Mouse (Mus musculus): ENCODE data around the gene Slc38a3. TPM values are rescaled to one million over a fixed set of nuclear protein-coding genes. Genes with fewer than 3 reads are reported as not detected.

Slc38a3 gene
- total and polyA plus RNA-seq, 2 experiments from 2014 or later = 38.7 to 60.9 TPM

DNA sequence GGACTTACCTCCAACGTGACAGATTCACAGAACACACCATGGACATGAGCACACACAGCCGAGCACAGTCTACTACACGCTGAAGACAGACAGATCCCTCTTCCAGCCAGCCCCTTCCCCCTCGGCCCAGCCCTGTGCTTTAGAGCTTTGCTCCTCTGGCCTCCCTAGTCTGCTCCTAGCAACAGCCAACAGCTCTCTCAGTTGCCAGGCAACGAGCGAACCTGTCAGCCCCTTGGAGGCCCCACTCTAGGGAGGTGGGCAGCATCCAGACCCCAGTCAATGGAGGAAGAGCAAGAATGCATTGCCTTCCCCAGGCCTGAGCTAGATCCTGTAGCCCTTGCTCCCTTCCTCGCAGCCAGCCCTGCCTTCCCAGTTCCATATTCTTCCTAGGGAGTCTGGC is 32.3 kb downstream of the Slc38a3 start:
- ATAC-seq (peak; percentile 32), DNase-seq (peak; percentile 63)

DNA sequence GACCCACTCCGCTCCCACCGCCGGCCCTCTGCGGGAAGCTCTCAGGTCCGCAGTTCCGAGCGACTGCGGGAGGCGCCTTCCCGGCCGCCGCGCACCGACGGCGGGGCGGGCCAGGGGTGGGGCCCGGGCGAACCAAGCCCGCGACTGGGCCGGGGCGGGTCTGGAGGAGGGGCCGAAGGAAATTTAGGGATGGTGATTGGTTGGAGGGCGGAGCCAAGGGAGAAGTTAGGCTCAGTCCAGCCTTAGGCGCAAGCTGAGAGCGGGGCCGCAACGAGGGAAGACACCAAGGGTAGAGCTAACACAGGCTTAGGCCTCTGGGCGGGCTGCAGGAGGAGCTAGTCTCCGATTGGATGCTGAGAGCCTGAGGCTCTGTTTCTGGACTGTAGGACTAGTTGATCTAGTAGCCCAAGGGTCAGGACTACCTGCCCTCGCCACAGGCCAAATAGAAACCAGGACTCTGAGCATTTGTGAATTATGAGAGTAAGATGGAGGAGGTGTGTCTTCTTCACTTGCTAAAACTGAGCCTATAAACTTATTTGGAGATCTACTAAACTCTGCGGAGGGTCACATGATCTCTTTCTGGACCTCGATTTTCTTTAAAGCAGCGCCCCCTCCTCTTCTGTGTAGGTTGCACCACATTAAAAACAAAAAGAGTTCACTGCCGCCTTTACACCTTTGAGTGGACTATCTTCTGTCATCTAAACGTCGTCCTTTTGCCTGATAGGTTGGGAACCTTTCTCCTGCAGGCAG is 33.9 kb downstream of the Slc38a3 start, which contains the start of gene Gnai2:
TSS of gene Gnai2 (minus strand) at position 89 of the 750 bp plus-strand sequence.
- WGBS = 6% methylated on average over 37 of the region's 38 CpGs
- Histone ChIP-seq H3K9ac (peak within 1 kb of the TSS; percentile 61), H3K4me1 (ENCODE audit: insufficient read depth) (peaks cover 38% of the 10 kb centered on the region), H3K27me3 (ENCODE audit: insufficient read depth, low read length) (no peaks in the 10 kb centered on the region), H3K27ac (ENCODE audit: low read depth, low read length) (peak within 1 kb of the TSS; percentile 90), H3K4me2 (ENCODE audit: low read depth) (peak within 1 kb of the TSS; percentile 98), H3K36me3 (ENCODE audit: insufficient read depth) (no peaks in the 10 kb centered on the region), H3K9me3 (ENCODE audit: low read length) (no peaks in the 10 kb centered on the region), H3K4me3 (ENCODE audit: low read depth, low read length) (peak within 1 kb of the TSS; percentile 85)
- TF ChIP-seq CTCF (IDR thresholded peaks at IDR 0.05; ENCODE audit: low read depth) = no peak; the same call in 1 of the 2 replicates
- ATAC-seq (peak; percentile 90), DNase-seq (peak; percentile 92)

More for the DNA sequence above, 32.3 kb downstream of the Slc38a3 start:
- TF ChIP-seq CTCF (IDR thresholded peaks at IDR 0.05; ENCODE audit: low read depth) = no peak
- no peaks in the 10 kb centered on the region for H3K36me3 ChIP-seq (ENCODE audit: insufficient read depth)
- 5% methylated on average over 7 of the region's 7 CpGs for WGBS
- no peaks in the 10 kb centered on the region for H3K27me3 ChIP-seq (ENCODE audit: insufficient read depth, low read length)
- H3K9ac ChIP-seq = 0 out of 2 replicates have a peak overlapping the region, but pooled peaks have one; percentile 10
- H3K4me3 ChIP-seq (ENCODE audit: low read depth, low read length) = no peak overlapping the region
- no peaks in the 10 kb centered on the region for H3K9me3 ChIP-seq (ENCODE audit: low read length)
- H3K27ac ChIP-seq (ENCODE audit: low read depth, low read length) = peak overlapping the region; percentile 59; the same call in 1 of the 2 replicates
- no peak overlapping the region for H3K4me2 ChIP-seq (ENCODE audit: low read depth)
- peaks cover 25% of the 10 kb centered on the region for H3K4me1 ChIP-seq (ENCODE audit: insufficient read depth)

DNA sequence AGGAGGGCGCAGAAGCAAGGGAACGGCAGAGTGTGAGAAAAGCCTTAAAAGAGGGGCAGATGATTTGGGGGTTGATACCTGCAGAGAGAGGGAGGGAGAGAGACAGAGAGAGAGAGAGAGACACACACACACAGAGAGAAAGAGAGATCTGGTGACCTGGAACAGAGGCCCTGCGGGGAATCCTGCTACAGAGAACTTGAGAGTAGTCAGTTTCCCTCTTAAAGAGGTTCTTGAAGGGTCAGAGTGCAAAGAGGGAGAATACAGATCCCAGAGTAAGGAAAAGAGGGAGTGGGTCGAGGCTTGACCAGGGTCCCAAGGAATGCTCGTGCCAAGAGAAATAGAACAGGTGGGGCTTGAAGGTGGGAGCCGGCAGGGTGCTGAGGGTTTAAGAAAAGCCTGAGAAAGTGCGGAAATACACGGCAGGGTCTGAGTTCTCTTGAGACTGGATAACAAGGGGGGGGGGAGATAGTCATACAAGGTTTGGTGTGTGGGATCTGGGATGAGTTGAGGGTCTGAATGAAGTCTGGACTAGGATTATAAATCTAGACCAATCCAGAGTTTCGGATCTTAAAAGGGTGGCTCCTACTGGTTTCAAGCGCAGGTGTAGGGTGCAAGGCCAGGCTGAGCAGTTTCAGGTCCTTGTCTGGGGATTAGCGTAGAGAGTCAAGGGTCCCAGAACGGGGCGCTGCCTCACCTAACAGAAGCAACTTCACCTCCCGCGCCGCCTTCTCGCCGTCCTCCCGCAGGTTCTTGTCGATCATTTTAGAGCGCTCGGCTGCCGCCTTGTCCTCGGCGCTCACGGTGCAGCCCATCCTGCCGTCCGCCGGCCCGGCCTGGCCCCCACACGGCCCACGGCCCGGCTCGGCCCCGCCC is 34.7 kb downstream of the Slc38a3 start:
- H3K9me3 ChIP-seq (ENCODE audit: low read length) = no peaks in the 10 kb centered on the region
- no peak for ATAC-seq
- H3K4me1 ChIP-seq (ENCODE audit: insufficient read depth) = peaks cover 45% of the 10 kb centered on the region

DNA sequence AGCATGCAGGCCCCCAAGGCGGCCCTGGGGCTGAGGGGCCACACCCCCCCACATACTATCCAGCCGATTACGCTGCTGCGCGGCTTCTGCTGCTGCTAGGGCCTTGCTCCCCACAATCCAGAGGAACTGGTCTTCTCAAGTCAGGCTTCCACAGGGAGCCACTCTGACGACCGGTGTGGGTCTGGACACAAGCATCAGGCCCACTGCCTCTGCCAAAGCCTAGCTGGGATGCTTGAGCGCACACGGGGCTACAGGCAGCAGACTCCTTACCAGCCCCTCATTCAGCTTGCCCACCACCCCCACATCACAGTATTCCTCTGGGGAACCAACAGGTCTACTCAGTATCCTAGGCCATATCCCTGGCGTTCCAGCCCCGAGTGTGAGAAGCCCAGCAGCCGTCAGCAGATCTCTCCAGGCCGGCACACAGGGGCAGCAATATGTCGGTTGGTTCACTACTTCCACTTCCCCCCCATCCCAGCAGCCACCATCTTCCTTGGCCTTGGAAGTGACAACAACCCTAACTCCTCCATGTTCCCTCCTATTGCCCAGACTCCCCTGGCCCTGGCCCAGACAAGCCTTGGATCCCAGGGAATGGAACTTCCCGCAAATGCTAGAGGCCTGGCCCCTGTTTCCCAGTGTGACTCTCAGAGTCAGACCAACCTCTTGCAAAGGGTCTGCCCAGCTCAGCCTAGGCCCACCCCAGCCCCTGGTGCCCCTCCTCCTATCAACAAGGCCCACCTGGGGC is 35.5 kb downstream of the Slc38a3 start:
- TF ChIP-seq CTCF (IDR thresholded peaks at IDR 0.05; ENCODE audit: low read depth) = no peak
- peaks cover 50% of the 10 kb centered on the region for H3K4me1 ChIP-seq (ENCODE audit: insufficient read depth)
- peak overlapping the region; percentile 61 for H3K9ac ChIP-seq
- H3K9me3 ChIP-seq (ENCODE audit: low read length) = no peaks in the 10 kb centered on the region
- H3K27ac ChIP-seq (ENCODE audit: low read depth, low read length) = peak overlapping the region; percentile 90
- DNase-seq (peak; percentile 66), ATAC-seq (peak; percentile 4; the same call in 1 of the 2 replicates)
- no peaks in the 10 kb centered on the region for H3K27me3 ChIP-seq (ENCODE audit: insufficient read depth, low read length)
- WGBS = 1% methylated on average over 15 of the region's 15 CpGs
- H3K4me2 ChIP-seq (ENCODE audit: low read depth) = peak overlapping the region; percentile 98
- no peaks in the 10 kb centered on the region for H3K36me3 ChIP-seq (ENCODE audit: insufficient read depth)
- H3K4me3 ChIP-seq (ENCODE audit: low read depth, low read length) = peak overlapping the region; percentile 85

More for the DNA sequence above, 34.7 kb downstream of the Slc38a3 start:
- peak overlapping the region; percentile 98 for H3K4me2 ChIP-seq (ENCODE audit: low read depth)
- H3K36me3 ChIP-seq (ENCODE audit: insufficient read depth) = no peaks in the 10 kb centered on the region
- no peaks in the 10 kb centered on the region for H3K27me3 ChIP-seq (ENCODE audit: insufficient read depth, low read length)
- H3K9ac ChIP-seq = peak overlapping the region; percentile 61
- no peak for DNase-seq
- peak overlapping the region; percentile 90 for H3K27ac ChIP-seq (ENCODE audit: low read depth, low read length)
- peak overlapping the region; percentile 85 for H3K4me3 ChIP-seq (ENCODE audit: low read depth, low read length)
- 1% methylated on average over 35 of the region's 35 CpGs for WGBS
- no peak; the same call in 1 of the 2 replicates for TF ChIP-seq CTCF (IDR thresholded peaks at IDR 0.05; ENCODE audit: low read depth)

DNA sequence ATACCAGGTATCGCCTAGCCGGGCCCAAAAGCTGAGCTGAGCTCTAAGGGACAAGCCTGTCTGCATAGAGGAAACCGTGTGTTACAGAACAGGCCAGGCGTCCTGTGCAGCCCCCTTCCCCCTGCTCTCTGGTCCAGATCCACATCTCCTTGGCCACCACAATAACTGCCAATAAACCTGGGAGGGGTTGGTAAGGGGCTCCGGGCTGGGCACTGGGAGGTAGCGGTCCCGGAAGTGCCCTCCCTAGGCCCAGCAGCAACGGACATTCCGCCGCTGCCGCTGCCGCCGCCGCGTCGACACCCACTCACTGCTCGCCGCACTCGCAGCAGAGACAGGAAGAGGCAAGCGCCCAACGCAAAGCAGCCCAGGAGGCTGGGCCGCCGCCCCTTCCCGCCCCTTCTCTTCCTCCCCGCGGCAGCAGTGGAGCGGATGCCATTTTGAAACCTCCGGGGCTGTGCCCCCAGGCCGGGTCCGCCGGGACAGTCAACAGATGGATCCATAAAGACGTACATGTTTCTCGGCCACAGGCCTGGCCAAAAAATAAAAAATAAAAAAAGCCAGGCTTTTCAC is 36.2 kb downstream of the Slc38a3 start:
- peak overlapping the region; percentile 61 for H3K9ac ChIP-seq
- peak overlapping the region; percentile 90 for H3K27ac ChIP-seq (ENCODE audit: low read depth, low read length)
- H3K4me2 ChIP-seq (ENCODE audit: low read depth) = peak overlapping the region; percentile 98
- 3% methylated on average over 31 of the region's 33 CpGs for WGBS
- peak; percentile 52 for ATAC-seq
- TF ChIP-seq CTCF (IDR thresholded peaks at IDR 0.05; ENCODE audit: low read depth) = no peak
- no peaks in the 10 kb centered on the region for H3K27me3 ChIP-seq (ENCODE audit: insufficient read depth, low read length)
- peak overlapping the region; percentile 85 for H3K4me3 ChIP-seq (ENCODE audit: low read depth, low read length)
- H3K4me1 ChIP-seq (ENCODE audit: insufficient read depth) = peaks cover 55% of the 10 kb centered on the region
- peak; percentile 82 for DNase-seq
- H3K36me3 ChIP-seq (ENCODE audit: insufficient read depth) = no peaks in the 10 kb centered on the region
- H3K9me3 ChIP-seq (ENCODE audit: low read length) = no peaks in the 10 kb centered on the region

GRCm38 (mm10) chr9:107632478-107632877 is 36.9 kb downstream of the Slc38a3 start:
- Histone ChIP-seq H3K4me2 (ENCODE audit: low read depth) (peak overlapping the region; percentile 98), H3K36me3 (ENCODE audit: insufficient read depth) (no peaks in the 10 kb centered on the region), H3K9me3 (ENCODE audit: low read length) (no peaks in the 10 kb centered on the region), H3K4me3 (ENCODE audit: low read depth, low read length) (peak overlapping the region; percentile 85), H3K9ac (peak overlapping the region; percentile 61), H3K27ac (ENCODE audit: low read depth, low read length) (peak overlapping the region; percentile 90), H3K27me3 (ENCODE audit: insufficient read depth, low read length) (no peaks in the 10 kb centered on the region), H3K4me1 (ENCODE audit: insufficient read depth) (peaks cover 62% of the 10 kb centered on the region)
- ATAC-seq = no peak
- no peak for TF ChIP-seq CTCF (IDR thresholded peaks at IDR 0.05; ENCODE audit: low read depth)
- DNase-seq = peak; percentile 52
- 4% methylated on average over 6 of the region's 6 CpGs for WGBS
